Mouse (Mus musculus) testis, postnatal 14 days (tissue): ENCODE results near the gene Cnpy4.
A peak's percentile ranks its signal among the peaks of the same experiment; 100 is the strongest.
"Not testable (repeated sequence)": the region's sequence is repeated elsewhere in the genome, so short reads cannot be mapped to it uniquely, and the experiment has no call there.

Source experiments
- DNase-seq: peaks from one replicate; pipeline ENCODE4 v3.0.0; 2021; ENCODE audit warnings: low spot score

Cnpy4 gene

DNA sequence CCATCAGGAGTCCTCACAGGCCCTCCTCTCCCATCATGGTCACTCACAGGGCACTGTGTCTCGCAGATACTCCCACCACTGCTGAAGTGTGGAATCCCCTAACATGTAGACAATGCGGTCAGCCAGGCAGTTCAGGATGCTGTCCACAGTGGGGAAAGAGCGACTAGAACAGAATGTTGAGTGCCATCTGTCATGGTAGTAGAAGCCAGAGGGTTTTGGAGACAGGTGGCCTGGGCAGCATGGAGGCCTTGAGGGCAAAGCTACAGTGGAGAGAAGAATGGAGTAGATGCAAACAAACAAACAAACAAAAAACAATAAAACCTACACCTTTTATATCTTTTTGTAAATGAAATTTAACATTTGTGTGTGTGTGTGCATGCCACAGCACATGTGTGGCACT lies 14.8 kb downstream of the Cnpy4 start:
- no peak for DNase-seq

DNA sequence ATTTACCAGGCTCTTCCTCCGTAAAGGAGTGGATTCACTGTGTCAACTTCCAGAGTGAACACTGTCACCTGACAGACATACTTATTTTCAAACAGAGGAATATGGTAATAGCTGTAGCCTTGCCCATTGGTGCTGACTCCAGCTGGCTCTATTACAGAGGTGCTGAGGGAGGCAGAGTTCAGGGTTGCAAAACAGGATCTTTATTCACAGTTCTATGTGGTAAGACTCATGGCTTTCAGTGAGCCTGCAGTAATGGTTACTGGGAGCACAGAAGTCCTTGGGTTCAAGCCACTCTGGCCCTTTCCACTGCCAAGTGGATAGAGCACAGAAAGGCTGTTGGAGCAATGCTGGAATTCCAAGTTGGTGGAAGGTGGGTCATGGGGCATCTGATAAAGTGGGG lies 20.0 kb downstream of the Cnpy4 start:
- DNase-seq: no peak

DNA sequence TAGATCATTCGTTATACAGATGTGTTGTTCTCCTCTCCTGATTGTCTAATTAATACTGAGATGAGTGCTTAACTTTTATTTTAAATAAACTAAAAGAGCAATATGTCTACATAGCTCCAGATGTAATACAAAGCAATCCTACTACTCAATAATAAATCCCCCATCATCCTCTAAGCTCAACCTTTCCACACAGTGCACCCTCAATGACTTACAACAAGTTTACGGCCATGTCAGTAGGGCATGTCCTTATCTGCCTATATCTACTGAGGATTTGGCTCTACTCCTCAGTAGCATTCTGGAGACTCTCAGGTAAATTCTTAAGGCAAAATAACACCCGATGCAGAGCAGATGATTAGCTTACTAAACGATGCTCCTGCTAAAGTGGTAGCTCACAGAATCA lies 20.6 kb downstream of the Cnpy4 start:
- DNase-seq: no peak

DNA sequence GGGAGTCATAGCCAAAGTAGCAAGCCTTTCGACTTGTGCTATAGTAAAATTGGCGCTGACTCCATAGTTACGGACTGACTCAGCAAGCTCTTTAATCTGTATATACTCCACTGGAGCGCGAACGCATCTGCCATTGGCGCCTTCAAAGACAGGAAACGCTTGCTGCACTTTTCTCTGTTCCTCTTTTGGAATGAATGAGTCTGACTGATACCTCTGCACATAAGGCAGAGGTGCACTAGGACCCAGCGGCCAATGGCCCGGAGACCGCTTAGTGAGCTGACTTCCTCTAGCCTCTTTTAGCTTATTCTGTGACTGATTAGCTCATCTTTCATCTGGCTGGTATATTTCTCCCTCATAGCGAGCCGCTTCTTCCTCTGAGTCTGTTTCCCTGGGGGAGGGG lies 29.3 kb downstream of the Cnpy4 start:
- DNase-seq: not testable (repeated sequence)

DNA sequence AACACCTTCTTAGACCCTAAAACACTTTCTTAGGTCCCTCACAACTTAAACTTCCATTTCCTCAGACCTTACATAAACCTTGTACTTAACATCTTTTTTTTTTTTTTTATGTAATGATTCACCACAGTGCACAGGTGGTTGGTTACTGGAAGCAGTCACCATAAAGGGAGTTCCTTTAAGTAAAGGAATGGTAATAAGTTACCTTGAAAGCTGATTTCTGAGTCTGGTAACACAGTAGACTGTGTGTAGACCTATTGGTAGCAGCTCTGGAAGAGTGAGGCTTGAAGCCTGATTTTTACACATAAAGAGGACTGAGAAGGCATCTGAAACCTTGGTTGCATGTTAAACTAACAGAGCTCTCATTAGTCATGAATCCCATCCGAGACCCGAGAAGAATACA lies 32.6 kb downstream of the Cnpy4 start:
- DNase-seq: no peak

DNA sequence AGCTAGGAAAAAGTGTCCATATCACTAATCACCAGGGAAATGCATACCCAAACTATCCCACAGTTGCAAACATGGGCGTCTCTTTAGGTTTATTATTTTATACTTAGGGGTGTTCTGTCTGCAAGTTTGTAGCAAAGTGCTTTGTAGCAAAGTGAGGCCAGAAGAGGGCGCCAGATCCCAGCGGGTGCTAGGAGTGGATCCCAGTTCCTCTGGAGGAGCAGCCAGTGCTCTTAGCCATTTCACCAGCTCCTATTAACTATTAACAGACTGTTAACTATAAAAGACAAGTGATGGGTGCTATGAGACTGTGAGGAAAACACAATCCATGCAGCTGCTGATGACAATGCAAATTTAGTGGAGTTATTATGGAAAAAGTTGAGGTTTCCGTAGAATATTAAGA lies 34.8 kb downstream of the Cnpy4 start:
- DNase-seq: peak; percentile 68

DNA sequence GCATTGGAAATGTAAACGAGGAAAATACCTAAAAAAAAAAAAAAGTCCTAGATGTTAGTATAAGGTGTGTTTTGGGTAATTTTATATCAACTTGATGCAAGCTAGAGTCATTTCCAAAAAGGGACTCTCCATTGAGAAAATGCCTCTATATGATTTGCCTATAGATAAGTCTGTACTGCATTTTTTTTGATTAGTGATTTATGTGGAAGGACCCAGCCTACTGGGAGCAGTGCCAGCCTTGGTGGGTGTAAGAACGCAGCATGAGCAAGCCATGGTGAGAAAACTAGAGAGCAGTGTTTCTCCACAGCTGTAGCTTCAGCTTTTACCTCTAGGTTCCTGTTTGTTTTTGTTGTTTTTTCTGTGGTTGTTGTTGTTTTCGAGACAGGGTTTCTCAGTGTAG lies 36.0 kb downstream of the Cnpy4 start:
- DNase-seq: no peak

DNA sequence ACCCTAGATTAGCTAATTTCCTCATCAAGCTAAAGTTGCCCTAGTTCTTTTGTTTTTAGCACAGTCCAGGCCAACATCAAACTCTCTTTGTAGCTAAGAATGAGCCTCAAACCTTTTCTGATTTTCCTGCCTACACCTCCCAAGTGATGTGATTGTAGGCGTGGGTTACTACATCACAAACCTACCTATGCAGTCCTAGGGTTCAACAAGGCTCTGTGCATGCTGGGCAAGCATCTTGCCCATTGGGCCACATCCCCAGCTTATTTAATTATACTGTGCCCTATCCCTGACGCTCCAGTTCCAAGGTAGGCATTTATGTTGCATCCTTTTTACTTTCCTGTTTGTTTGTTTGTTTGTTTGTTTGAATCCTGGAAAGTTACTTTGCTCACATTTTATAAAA lies 38.4 kb downstream of the Cnpy4 start, which contains the start of gene Nxpe5:
Nxpe5 (plus strand) TSS at position 199 of the 400 bp plus-strand sequence.
- no peak for DNase-seq

DNA sequence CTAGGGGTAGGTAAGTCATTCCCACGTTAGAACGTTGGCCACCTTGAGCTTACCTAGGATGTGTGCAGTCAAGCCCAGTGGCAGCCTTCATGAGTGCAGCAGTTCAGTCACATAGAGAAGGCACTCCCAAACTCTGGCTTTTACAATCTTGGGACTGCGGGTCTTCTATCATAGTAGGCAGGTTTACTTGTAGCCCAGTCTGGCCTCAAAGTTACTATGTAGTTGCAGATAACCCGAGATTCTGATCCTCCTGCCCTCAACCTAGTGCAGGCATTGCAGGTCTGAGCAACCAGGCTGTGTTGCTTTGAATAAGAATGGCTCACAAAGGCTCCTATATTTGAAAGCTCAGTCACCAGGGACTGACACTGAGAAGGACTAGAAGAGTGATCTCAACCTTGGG lies 39.2 kb downstream of the Cnpy4 start:
- DNase-seq: no peak

DNA sequence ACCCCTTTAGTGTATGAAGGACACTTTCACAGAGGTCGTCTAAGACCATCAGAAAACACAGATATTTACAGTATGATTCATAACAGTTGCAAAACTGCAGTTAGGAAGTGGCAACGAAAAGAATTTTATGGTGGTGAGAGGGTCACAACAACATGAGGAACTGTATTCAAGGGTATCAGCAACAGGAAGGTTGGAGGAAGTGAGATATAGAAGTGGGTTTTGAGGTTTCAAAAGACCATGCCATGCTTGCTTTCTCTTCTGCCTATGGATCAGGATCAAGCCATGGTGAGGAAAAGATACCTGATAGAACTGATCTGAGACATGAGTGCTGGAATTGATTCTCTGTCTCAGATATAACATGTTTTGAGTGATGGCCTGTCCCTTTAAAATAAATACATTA lies 40.1 kb downstream of the Cnpy4 start:
- DNase-seq: no peak

DNA sequence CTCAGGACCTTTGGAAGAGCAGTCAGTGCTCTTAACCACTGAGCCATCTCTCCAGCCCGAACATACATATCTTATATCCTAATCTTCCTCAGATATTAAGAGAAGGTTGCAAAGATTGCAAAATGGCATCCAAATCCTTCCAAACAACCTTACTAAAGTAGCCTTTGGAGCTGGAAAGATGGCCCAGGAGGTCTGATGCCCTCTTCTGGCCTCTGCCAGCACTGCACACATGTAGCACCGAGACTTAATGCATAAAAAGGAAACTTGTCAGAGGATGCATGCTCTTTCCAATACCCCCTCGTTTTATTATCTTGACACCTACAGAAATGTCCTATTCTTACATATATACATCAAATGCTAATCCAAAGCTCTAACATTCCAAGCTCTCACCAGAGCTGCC lies 40.7 kb downstream of the Cnpy4 start:
- no peak for DNase-seq

DNA sequence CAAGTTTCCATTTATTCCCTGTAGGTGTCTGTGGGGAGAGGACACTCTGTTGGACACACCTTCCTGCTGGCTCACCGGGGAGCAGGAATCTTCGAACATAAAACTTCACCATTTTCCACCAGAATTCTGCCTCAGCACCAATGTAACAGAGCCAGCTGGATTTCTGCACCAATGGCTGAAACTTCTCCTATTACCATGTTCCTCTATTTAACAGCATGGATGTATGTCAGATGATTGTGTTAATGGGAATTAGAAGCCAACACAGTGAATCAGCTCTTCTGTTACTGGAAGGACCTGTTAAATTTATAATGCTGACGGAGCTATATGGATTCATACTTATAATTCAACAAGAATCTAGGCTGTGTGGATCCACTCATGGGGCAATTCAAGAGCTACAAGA lies 42.2 kb downstream of the Cnpy4 start:
- no peak for DNase-seq

DNA sequence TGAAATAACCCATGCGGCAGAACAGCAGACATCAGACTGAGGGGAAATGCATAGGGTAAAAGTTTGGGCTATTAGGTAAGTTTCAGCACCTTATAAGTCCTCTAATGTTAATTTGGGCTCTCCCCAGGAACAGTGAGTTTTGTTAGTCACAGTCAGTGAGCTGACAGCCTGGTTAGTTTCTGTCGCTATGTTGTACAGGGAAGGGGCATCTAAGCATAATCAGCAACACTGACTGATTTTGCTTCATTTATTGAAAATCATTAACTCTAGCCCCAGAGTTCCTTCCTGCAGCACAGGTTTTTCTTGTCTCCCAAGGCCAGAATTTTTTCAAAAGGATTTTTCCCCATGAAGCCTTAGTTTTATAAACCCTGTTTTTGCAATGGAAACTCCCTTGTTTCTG lies 46.5 kb downstream of the Cnpy4 start:
- no peak for DNase-seq

DNA sequence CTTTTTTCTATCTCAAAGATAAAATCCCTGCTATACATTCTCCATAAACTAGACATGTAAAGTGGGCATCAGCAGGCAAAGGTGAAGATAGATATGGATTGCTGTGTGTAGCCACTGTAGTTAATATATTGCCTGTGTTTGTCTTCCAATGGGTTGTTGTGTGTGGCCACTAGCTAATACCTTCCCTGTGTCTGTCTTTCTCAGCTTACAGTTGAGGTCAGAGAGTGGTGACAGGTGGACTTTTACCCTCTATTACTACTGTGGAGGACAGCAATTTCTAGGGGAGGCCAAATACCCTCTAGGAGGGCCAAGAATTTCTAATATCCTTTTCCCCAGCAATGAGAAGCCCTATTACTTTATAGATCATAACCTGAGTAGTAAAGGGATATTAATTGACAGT lies 46.9 kb downstream of the Cnpy4 start:
- DNase-seq: no peak

DNA sequence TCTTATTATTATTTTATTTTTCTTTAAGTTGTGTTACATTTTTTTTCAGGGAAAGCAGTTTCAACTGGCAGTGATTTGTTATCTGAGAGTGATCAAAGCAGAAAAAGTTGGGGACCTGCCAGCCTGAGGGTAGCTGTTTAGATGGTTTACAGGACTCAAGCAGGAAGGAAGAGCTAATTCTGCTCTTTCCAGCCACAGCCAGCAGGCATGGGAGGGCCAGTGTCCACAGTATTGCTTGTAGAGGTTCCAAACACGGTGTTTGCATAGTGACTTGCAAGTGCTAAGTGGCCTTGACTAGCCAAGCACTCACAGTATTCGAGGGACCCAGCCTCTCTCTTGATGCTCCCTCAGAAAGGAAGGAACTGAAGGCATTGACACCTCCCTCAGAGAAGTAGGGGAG lies 54.2 kb downstream of the Cnpy4 start:
- no peak for DNase-seq
